Mouse (Mus musculus): ENCODE data around the gene Rangap1.

- no peak for TF ChIP-seq CTCF (IDR thresholded peaks at IDR 0.05; ENCODE audit: low read depth, low read length)
- no peak for TF ChIP-seq TAL1 (conservative IDR thresholded peaks at IDR 0.05; ENCODE audit: low read depth, low read length)
Observed at GRCm38 (mm10) chr15:81713742-81714141, 31.6 kb downstream of the Rangap1 start.
